Mouse (Mus musculus): ENCODE measurements around the gene Gm26661.
A peak's percentile ranks its signal among the peaks of the same experiment; 100 is the strongest.

The Gm26661 gene

DNA sequence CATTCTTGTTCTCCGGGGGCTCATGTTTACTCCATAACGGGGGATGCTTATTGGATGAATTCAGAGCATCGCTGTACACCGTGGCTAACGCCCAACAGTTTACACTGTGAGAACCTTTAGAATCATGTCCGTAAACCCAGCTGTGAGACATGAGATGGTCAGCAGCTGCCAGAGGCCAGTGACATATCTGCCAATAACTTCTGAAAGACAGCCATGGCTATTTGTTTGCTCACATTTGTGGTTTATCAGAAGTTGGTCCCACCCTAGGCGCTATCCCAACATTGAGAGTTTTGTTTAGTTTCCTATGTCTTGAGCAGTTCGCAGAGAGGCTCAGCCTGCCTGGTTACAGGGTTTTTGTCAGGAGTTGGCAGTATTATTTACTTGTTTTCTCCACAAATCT lies 30.0 kb downstream of the Gm26661 start:
- DNase-seq = no peak

- no peak for DNase-seq
These were observed 31.3 kb downstream of the Gm26661 start for GRCm38 (mm10) chr14:7822693-7823092.

DNA sequence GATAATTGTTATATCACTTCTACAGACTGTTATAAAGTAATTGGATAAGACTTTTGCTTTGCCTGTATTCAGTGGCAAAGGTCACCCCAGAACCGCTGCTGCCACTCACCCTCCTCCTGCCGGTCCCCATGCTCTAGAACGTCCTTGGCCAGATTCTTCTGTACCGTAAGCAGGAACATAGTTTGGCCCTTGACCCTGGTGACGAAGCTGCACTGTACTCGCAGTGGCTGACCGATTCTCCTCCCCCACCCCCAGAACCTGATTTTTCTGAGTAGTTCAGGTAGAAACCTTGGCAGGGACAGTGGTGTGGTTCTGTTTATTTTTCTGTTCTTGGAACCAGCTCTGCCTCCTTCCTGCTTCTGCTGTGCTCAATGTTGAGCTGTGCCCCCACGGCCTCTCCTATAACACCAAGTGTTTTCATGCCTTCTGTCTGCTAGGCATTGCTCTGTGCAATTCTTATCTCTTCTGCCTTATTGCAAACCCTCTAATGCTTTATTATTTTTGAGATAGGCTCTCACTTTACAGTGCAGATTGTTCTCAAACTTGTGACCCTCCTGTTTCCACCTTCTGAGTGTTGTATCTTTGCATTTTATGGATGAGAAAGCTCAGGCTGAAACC lies 33.4 kb downstream of the Gm26661 start:
- DNase-seq = no peak

- no peak for DNase-seq
These were observed 35.0 kb downstream of the Gm26661 start for GRCm38 (mm10) chr14:7826151-7826937.

DNA sequence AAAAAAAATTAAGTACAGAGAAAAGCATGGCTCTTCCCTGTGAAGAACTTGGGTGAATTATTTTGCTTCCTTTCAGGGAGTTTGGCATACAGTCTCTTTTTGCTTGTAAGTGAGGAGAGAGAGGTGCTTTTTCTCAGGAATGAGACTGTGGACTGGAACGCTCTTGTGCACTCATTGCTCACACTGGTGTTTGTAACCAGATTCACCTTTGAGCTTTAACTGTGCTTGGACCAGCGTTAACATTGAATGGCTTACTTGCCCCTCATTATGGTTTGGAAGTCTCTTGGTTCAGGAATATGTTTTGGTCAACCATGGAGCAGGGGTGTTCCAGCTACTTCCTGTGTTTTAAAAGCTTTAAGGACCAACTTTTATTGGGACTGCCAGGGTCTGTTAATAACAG lies 37.8 kb downstream of the Gm26661 start:
- DNase-seq = no peak

GRCm38 (mm10) chr14:7831770-7832439 lies 40.5 kb downstream of the Gm26661 start:
- DNase-seq = peak; percentile 58

- no peak for DNase-seq
These were observed 41.0 kb downstream of the Gm26661 start for GRCm38 (mm10) chr14:7832440-7832783.

GRCm38 (mm10) chr14:7833458-7833857 lies 42.1 kb downstream of the Gm26661 start:
- DNase-seq = no peak

- DNase-seq = no peak
These were observed 47.2 kb downstream of the Gm26661 start for GRCm38 (mm10) chr14:7838564-7839089.

DNA sequence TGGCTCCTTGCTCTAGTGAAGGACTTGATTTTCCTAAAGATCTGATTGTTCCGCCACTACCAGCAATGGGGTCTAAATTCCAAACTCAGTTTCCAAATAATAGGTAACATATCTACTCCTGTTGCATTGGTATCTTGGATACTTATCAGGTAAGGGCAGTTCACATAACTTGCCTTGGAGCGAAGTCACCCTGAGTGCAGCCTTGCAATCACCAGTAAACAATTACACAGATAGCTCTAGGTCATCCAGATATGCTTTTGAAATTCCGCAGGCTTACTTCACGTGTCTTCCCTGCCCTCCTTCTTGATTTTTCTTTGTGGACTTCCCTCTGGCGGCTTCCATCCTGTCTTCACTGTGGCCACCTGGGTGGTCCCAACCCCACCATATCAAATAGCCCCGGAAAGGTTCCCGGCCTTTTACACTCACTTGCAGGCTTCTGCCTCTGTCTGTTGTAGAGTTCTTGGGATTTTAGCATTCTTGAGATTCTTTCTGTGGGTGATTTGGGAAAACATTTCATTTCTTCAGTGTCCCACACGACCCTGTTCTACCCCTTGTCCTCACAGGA lies 48.6 kb downstream of the Gm26661 start:
- DNase-seq = no peak
